Mouse (Mus musculus): ENCODE measurements at regions not wholly inside any gene's neighbourhood (a gene's known extent, or its start where the extent isn't known, plus 50 kb on each side); places are given as distances from the start of the nearest gene placed in this dataset.

DNA sequence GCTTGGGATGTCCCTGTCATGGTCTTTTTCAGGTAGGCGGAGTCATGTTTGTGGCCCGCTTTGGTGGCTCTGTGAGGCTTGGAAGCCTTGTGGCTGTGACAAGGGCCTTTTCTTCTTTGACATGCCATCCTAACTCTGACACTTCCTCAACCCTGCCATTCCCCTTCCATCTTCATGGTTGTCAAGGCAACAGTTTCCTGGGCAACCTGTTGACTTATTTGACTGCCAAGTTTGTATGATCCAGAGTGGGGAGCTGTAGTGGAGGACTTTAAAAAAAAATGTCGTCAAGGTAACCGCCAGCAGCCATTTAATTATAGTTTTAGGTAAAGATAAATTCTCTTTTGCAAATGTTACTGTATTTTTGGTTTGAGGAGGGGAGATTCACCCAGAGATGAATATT is 56.8 kb upstream of the Kcng1 start:
- DNase-seq (ENCODE audit: low spot score in 2 of 2) = peak in 1 of 2 experiments; percentile 55

GRCm38 (mm10) chr2:168337611-168338010 is 56.1 kb upstream of the Kcng1 start:
- no peak for DNase-seq (ENCODE audit: low spot score in 2 of 2)

GRCm38 (mm10) chr2:168335739-168336385 is 54.3 kb upstream of the Kcng1 start:
- DNase-seq (ENCODE audit: low spot score in 2 of 2) = no peak

- no peak for DNase-seq (ENCODE audit: low spot score in 2 of 2)
These were observed 52.7 kb upstream of the Kcng1 start for GRCm38 (mm10) chr2:168334241-168334588.

DNA sequence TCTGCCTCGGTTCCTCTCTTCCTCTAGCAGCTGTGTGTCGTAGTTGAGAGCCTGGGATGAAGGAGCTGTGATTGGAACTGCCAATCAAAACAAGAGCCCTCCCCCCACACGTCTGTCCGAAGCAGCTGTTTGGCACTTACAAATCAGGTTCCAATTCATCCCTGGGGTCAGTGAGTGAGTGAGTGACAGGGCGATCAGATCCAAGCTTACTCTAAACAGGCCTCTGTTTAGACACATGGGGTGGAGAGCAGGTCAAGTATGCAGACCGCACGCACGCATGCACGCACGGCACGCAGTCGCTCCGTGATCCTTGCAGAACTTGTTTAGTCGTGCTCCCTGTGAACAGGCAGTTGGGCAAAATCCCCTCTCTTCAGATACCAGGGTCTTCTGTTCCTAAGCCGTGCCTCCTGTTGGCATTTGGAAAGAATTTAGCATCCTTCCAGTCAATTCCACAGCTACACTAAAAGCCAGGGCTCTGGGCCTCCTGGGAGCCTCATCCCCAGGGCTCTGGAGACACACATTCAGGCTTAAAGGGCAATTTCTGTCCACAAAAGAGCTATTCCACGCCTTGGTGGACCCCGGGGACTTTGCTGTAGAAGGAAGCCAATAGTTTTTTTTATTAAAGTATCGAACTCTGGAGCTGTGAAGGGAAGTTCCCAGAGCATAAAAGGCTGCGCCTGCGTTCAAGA is 52.2 kb upstream of the Kcng1 start:
- no peak for DNase-seq (ENCODE audit: low spot score in 2 of 2)

GRCm38 (mm10) chr2:168332972-168333371 is 51.4 kb upstream of the Kcng1 start:
- no peak for DNase-seq (ENCODE audit: low spot score in 2 of 2)
